Mouse (Mus musculus) forebrain, embryonic 15.5 days (tissue): ENCODE data around the gene Prlh. TPM values are rescaled to one million over a fixed set of nuclear protein-coding genes. Genes with fewer than 3 reads are reported as not detected.

Source experiments
- ATAC-seq: fragments of 200-750 bp; cut with Nextera tagmentation; replicated peaks from 2 replicates; pipeline ENCODE4 v1.8.0; 2017; ENCODE audit warnings: mild to moderate bottlenecking, moderate TSS enrichment, moderate library complexity
- H3K27ac ChIP-seq: fragments of 300-500 bp; sonication (generic); replicated peaks from 2 replicates; pipeline ENCODE4 v1.5.1; 2015; ENCODE audit warnings: mild to moderate bottlenecking, inconsistent platforms
- H3K27me3 ChIP-seq: fragments of 300-500 bp; sonication (generic); 2 replicates; pipeline ENCODE4 v1.6.1; 2015; ENCODE audit warnings: inconsistent platforms
- H3K36me3 ChIP-seq: fragments of 300-500 bp; sonication (generic); 2 replicates; pipeline ENCODE4 v1.6.1; 2015; ENCODE audit warnings: mild to moderate bottlenecking, inconsistent platforms
- H3K4me1 ChIP-seq: fragments of 300-500 bp; sonication (generic); 2 replicates; pipeline ENCODE4 v1.6.1; 2015; ENCODE audit warnings: inconsistent platforms
- H3K4me2 ChIP-seq: fragments of 300-500 bp; sonication (generic); replicated peaks from 2 replicates; pipeline ENCODE4 v1.6.1; 2015; ENCODE audit warnings: mild to moderate bottlenecking, inconsistent platforms
- H3K4me3 ChIP-seq: fragments of 300-500 bp; sonication (generic); 2 replicates; pipeline ENCODE4 v1.5.1; 2015; ENCODE audit warnings: mild to moderate bottlenecking, inconsistent platforms
- H3K9ac ChIP-seq: fragments of 300-500 bp; sonication (generic); replicated peaks from 2 replicates; pipeline ENCODE4 v1.6.1; 2015; ENCODE audit warnings: mild to moderate bottlenecking, inconsistent platforms
- H3K9me3 ChIP-seq: fragments of 300-500 bp; sonication (generic); 2 replicates; pipeline ENCODE4 v1.6.1; 2016; ENCODE audit warnings: inconsistent platforms
- WGBS: fragments of 180-500 bp; shearing (Covaris S2); methylation state at CpG from one replicate; pipeline ENCODE4 v1.1.7; 2015; ENCODE audit warnings: mixed read lengths; 5-methylcytosine and 5-hydroxymethylcytosine counted together
- polyA plus RNA-seq: library from polyadenylated mRNA; unstranded; fragments of >200 nt; fragmentation: Nextera tagmentation; extraction: Ambion mirVana; gene quantifications from 2 replicates; pipeline ENCODE4 v1.2.1, GENCODE M21; 2015

Gene Prlh
- polyA plus RNA-seq, 1 experiment from 2014 or later: not detected

DNA sequence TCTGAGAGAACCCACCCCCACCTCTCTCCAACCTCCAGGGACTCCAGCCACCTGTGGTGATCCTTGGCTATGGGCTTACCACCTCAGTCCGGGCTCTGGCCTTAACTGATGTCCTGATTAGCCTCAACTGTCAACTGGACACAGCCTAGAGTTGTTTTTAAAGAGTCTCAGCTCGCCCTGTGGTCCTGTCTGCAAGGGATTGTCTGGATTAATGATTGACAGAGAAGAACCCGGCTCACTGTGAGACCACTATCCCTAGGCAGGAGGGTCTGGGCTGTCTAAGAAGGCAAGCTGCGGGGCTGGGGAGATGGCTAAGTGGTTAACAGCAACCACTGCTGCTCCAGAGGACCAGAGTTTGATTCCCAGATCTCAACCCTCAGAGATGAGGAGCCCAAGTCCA lies 9.6 kb downstream of the Prlh start:
- Histone ChIP-seq H3K4me1 (peaks cover 13% of the 10 kb centered on the region), H3K27me3 (no peaks in the 10 kb centered on the region), H3K9ac (no peak overlapping the region), H3K4me3 (no peak overlapping the region), H3K4me2 (no peak overlapping the region), H3K9me3 (no peaks in the 10 kb centered on the region), H3K36me3 (no peaks in the 10 kb centered on the region), H3K27ac (no peak overlapping the region)
- WGBS: 42% methylated on average over 4 of the region's 4 CpGs
- ATAC-seq: no peak

DNA sequence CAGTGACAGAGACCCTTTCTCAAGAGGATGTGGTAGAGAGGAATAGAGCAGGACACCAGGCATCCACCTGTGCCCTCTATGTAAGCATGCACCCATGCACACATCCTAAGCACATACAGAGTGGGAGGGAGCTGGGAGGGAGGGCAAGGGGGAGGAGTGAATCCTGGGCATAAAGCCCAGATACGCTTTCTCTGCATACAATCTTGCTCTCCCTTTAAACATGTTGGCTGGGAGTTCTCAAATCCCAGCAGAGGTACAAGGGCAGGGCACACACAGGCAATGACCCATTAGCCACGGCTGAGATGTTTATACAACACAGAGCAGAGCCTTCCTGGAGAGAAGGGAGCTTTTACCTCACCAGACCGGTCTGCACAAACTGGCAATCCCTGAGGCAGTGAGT lies 10.1 kb downstream of the Prlh start:
- WGBS: 8% methylated on average over 3 of the region's 3 CpGs
- Histone ChIP-seq H3K27me3 (no peaks in the 10 kb centered on the region), H3K9ac (no peak overlapping the region), H3K4me1 (peaks cover 17% of the 10 kb centered on the region), H3K27ac (no peak overlapping the region), H3K4me3 (no peak overlapping the region), H3K36me3 (no peaks in the 10 kb centered on the region), H3K9me3 (no peaks in the 10 kb centered on the region), H3K4me2 (no peak overlapping the region)
- peak; percentile 43; the same call in 1 of the 2 replicates for ATAC-seq

DNA sequence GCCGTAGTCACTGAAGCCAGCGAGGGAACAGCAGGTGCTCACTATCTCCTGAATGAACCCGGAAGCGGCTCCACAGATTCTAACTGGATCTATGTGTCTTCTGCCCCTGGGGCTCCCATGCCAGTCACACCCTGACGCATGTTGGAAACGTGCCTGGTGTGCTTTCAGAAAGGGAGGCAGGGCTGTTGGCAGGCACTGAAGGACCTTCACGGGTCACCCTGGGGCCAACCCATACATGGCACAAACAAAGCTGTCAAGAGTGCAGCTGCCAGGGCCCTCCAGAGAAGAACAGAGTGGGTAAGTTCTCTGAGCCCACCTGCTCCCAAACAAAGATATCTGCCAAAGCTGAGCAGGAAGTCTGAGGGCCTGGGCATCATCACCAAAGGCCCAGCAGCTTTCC lies 14.7 kb downstream of the Prlh start:
- no peaks in the 10 kb centered on the region for H3K9me3 ChIP-seq
- 26% methylated on average over 7 of the region's 7 CpGs for WGBS
- ATAC-seq: peak; percentile 55

DNA sequence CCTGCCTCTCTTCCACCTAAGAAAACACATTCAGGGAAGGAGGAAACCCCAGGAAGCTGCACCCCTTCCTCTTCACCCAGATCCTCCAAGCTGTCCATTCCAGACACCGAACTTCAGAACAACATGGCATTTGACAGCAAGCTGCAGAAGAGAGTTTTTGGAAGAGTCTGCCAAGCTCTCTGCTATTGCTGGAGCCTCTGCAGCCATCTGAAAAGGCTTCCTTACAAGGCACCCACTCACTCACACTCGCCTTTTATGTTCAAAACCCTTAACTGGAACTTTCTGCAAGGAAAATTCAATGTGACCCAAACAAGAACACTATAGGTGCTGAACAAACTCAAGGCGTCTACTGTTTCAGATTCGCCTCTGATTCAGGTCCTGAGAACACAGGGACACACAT lies 15.7 kb downstream of the Prlh start:
- Histone ChIP-seq H3K27ac (no peak overlapping the region), H3K9me3 (no peaks in the 10 kb centered on the region), H3K4me2 (no peak overlapping the region), H3K36me3 (no peaks in the 10 kb centered on the region), H3K27me3 (0 out of 2 replicates have a peak, but pooled peaks cover 4% of the 10 kb centered on the region), H3K4me3 (no peak overlapping the region), H3K4me1 (peaks cover 24% of the 10 kb centered on the region), H3K9ac (no peak overlapping the region)
- WGBS: 85% methylated on average over 4 of the region's 4 CpGs
- ATAC-seq: no peak

More for the DNA sequence above, 14.7 kb downstream of the Prlh start:
- Histone ChIP-seq H3K4me2 (no peak overlapping the region), H3K4me1 (peaks cover 25% of the 10 kb centered on the region), H3K9ac (no peak overlapping the region), H3K27me3 (0 out of 2 replicates have a peak, but pooled peaks cover under 1% of the 10 kb centered on the region), H3K36me3 (no peaks in the 10 kb centered on the region), H3K4me3 (no peak overlapping the region), H3K27ac (0 out of 2 replicates have a peak overlapping the region, but pooled peaks have one; percentile 11)

DNA sequence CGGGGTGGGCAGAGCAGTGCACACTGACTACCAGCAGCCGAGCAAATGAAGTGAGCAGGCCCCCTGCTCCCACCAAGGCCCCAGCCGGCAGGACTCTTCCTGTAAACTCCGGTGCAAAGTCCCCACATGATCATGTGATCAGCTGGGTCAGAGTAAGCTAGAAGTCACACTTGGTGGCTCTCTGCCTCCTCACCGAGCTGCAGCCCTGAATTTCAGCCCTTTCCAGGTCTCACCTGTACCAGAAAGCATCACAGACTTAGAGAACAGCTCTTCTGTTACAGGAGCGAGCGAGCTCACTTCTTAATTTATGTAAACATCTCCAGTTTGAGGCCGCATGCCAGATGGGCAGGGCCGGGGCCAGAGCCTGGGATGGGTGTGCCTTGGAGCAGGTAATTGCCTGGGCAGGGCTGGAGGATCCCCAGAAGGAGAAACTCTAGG lies 16.5 kb downstream of the Prlh start, which contains the start of gene Rab17:
TSS of gene Rab17 (minus strand) at position 315 of the 438 bp plus-strand sequence.
- H3K4me1 ChIP-seq: peaks cover 30% of the 10 kb centered on the region
- H3K9ac ChIP-seq: no peak within 1 kb of the TSS
- H3K4me3 ChIP-seq: no peak within 1 kb of the TSS
- H3K27me3 ChIP-seq: 0 out of 2 replicates have a peak, but pooled peaks cover 4% of the 10 kb centered on the region
- H3K27ac ChIP-seq: no peak within 1 kb of the TSS
- H3K9me3 ChIP-seq: no peaks in the 10 kb centered on the region
- WGBS: 43% methylated on average over 9 of the region's 9 CpGs
- H3K4me2 ChIP-seq: no peak within 1 kb of the TSS
- no peak for ATAC-seq
- H3K36me3 ChIP-seq: no peaks in the 10 kb centered on the region

DNA sequence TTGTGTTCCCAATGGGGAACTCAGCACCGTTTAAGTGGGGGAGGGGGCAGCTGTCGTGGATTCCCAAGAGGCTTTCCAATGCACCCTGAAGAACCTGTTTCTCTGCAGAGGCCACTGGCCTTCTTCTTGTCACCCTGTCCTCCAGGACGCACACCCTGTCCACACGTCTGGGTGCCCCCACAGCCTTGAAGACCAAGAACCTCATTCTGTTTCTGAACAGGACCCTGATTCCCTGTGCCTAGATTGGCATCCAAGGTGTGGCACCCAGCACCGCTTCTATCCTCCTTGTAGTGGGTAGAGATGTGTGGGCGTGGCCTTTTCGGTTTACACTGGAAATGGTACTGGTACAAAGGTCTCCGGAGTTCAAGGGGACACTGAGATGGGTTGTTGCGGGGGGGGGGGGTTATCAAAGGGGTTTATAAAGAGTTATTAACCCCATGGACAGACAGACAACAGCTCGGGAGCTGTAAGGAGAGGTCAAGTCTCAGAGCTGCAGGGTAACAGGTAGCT lies 17.0 kb downstream of the Prlh start:
- ATAC-seq: no peak
- H3K4me1 ChIP-seq: peaks cover 35% of the 10 kb centered on the region
- no peaks in the 10 kb centered on the region for H3K9me3 ChIP-seq
- no peak overlapping the region for H3K4me3 ChIP-seq
- no peak overlapping the region for H3K9ac ChIP-seq
- 0 out of 2 replicates have a peak, but pooled peaks cover 4% of the 10 kb centered on the region for H3K27me3 ChIP-seq
- H3K27ac ChIP-seq: no peak overlapping the region
- H3K36me3 ChIP-seq: no peaks in the 10 kb centered on the region
- 83% methylated on average over 10 of the region's 10 CpGs for WGBS
- no peak overlapping the region for H3K4me2 ChIP-seq

DNA sequence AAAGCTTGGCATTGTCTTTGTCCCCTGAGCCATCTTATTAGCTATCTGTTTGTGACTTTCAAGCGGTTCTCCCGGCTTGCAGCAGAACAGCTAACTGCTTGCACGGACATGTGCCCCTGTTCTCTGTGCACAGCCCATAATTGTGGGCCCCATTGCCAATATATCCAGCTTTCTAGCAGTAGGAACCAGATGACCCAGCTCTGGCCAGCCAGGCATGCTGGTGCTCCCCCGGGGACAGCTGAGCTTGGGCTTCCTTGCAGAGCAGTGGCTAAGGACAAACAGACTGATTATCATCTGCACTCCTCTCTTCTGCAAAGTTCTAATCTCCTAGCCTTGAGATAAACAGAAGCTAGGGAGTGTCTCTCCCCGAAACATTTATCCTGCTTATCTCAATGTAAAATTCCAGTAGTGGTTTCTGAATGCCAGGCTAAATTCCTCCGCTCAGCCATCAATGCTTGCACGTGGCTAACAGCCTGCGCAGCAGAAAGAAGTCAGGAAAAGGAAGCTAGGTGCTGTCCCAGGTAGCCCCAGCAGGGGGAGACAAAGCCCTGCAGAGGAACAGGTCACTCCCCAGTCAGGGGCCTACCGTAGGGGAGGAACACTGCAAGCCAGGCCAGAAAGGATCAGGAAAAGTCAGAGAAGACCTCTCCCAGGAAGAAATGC lies 20.1 kb downstream of the Prlh start:
- Histone ChIP-seq H3K4me1 (peaks cover 42% of the 10 kb centered on the region), H3K36me3 (no peaks in the 10 kb centered on the region), H3K4me2 (no peak overlapping the region), H3K9me3 (no peaks in the 10 kb centered on the region), H3K27me3 (0 out of 2 replicates have a peak, but pooled peaks cover 4% of the 10 kb centered on the region), H3K4me3 (no peak overlapping the region), H3K9ac (no peak overlapping the region), H3K27ac (no peak overlapping the region)
- WGBS: 20% methylated on average over 9 of the region's 9 CpGs
- peak; percentile 69 for ATAC-seq

DNA sequence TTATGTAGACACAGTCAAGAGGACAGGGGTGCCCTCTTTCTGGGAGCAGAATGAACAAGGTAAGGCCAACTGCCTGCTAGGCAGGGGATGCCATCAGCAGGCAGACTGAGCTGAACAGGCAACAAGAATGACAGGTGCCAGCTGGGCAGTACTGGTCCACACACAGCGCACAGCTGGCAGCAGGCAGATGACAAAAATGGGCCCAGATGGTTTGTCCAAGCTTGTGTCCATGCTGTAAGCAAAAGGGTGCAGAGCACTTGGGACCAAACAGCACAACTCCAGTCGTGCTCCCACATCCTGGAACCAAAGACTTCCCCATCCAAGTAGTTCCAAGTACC lies 20.6 kb downstream of the Prlh start:
- no peak; the same call in 1 of the 2 replicates for ATAC-seq
- Histone ChIP-seq H3K36me3 (no peaks in the 10 kb centered on the region), H3K27ac (no peak overlapping the region), H3K9ac (no peak overlapping the region), H3K4me1 (peaks cover 37% of the 10 kb centered on the region), H3K4me3 (no peak overlapping the region), H3K9me3 (no peaks in the 10 kb centered on the region), H3K27me3 (0 out of 2 replicates have a peak, but pooled peaks cover 4% of the 10 kb centered on the region), H3K4me2 (no peak overlapping the region)
- WGBS: 89% methylated on average over 2 of the region's 2 CpGs

DNA sequence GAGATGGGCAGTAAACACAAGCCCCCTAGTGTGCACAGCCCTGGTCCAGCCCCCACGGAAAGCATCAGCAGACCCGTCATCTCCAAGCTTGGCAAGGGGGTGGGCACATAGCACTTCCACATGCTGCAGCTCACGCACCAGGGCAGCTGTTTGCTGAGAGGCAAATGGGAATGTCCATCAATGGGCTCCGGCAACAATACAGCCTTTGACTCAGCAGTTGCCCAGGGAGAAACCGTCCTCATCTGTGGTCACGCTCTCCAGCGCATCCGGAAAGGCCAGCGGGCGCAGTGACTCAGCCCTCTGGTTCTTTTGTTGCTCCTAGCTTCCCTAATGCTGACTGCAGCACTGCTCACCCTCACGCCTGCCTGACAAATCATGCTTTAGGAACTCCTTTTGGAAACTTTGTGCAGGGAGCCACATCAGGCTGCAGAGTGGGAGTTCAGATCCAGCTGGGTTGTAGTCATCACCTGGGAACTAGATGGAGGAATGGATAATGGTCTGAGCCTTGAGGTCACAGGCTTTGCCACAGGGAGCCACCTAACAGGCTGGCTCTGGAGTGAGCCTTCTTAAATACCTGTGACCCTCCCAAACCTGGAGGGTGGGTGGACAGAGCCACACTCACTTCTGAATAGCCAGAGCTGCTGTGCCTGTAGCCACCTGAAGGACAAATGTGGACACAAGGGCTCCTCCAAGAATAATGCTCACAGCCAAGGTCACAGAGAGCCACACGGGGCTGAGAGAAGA lies 22.2 kb downstream of the Prlh start:
- no peak overlapping the region for H3K9ac ChIP-seq
- H3K9me3 ChIP-seq: no peaks in the 10 kb centered on the region
- H3K36me3 ChIP-seq: no peaks in the 10 kb centered on the region
- no peak overlapping the region for H3K4me3 ChIP-seq
- H3K4me2 ChIP-seq: peak overlapping the region; percentile 21; the same call in 1 of the 2 replicates
- peak; percentile 60 for ATAC-seq
- peaks cover 35% of the 10 kb centered on the region for H3K4me1 ChIP-seq
- H3K27me3 ChIP-seq: 0 out of 2 replicates have a peak, but pooled peaks cover 4% of the 10 kb centered on the region
- H3K27ac ChIP-seq: no peak overlapping the region
- 8% methylated on average over 12 of the region's 12 CpGs for WGBS

DNA sequence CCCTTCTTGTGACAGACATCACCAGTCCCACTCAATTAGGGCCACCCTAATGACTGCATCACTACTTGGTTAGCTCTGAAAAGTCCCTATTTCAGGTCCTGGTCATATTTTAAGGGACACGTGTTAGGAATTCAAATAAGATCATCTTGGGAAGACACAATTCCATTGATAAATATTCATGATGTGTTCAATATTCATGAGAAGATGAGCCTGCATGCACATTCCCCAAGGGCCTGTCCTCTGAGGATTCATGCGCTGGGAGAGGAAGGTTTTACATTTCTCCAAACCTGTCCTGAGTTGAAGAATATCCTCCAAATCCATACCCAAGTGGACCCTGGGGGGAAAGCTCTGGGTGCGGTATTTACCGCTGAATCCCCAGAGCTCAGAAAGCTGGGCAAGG lies 23.1 kb downstream of the Prlh start:
- WGBS: 74% methylated on average over 4 of the region's 4 CpGs
- no peak overlapping the region for H3K4me2 ChIP-seq
- H3K36me3 ChIP-seq: no peaks in the 10 kb centered on the region
- H3K9ac ChIP-seq: no peak overlapping the region
- ATAC-seq: no peak
- no peaks in the 10 kb centered on the region for H3K9me3 ChIP-seq
- H3K27me3 ChIP-seq: 0 out of 2 replicates have a peak, but pooled peaks cover 4% of the 10 kb centered on the region
- no peak overlapping the region for H3K4me3 ChIP-seq
- peaks cover 35% of the 10 kb centered on the region for H3K4me1 ChIP-seq
- H3K27ac ChIP-seq: no peak overlapping the region

DNA sequence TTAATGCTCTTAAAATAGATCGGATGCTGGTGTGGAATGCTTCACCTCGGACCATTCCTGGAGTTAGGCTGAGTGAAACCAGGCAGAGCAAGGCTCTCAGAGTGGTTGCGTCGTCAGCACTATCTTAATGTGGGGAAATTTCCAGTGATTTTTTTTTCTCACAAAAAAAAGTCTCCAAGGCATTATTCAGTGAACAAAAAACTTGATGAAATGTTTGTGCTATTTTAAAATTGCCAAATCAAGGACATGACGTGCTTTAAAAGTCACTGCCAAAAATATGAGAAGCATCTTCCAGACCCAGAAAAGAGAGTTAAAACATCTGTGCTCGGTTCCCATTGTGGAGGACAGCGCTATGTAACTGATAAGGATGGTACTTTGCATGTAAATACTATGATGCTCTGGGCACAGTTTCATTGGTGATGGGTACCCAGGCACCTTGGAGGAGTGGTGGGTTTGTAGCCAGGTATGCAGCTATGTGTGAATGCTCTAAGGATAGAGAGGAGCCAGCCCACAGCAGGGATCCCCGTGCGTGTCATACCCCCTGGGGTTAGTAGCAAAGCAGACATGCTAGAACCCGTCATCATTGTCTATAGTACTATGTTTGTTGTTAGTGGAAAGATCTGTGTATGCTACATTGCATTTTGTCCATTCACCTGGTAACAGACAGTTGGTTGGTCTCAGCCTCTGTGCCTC lies 27.9 kb downstream of the Prlh start:
- 77% methylated on average over 10 of the region's 10 CpGs for WGBS
- Histone ChIP-seq H3K9me3 (no peaks in the 10 kb centered on the region), H3K27ac (0 out of 2 replicates have a peak overlapping the region, but pooled peaks have one; percentile 20), H3K36me3 (no peaks in the 10 kb centered on the region), H3K9ac (no peak overlapping the region), H3K4me2 (no peak overlapping the region), H3K27me3 (no peaks in the 10 kb centered on the region), H3K4me3 (no peak overlapping the region), H3K4me1 (peaks cover 5% of the 10 kb centered on the region; the same call in 1 of the 2 replicates)
- ATAC-seq: no peak

DNA sequence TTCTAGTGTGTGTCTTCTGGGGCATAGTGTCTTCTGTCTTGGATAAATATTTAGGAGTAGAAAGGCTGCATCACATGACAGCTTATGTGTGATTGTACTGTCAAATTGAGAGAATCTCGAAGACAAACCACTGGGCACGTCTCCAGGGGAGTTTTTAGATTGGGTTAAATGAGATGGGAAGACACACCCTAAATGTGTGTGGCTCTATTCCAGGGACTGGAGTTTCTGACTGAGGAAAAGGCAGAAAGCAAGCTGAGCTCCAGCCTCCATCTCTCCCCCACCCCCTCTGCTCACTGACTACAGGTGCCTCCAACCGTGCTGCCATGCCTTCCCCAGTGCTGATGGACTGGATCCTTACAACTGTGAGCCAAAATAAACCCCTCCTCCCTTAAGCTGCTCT lies 28.4 kb downstream of the Prlh start:
- ATAC-seq: no peak
- no peaks in the 10 kb centered on the region for H3K4me1 ChIP-seq
- H3K4me3 ChIP-seq: no peak overlapping the region
- H3K9me3 ChIP-seq: no peaks in the 10 kb centered on the region
- H3K27me3 ChIP-seq: no peaks in the 10 kb centered on the region
- H3K4me2 ChIP-seq: no peak overlapping the region
- H3K9ac ChIP-seq: no peak overlapping the region
- no peak overlapping the region for H3K27ac ChIP-seq
- 63% methylated on average over 3 of the region's 3 CpGs for WGBS
- no peaks in the 10 kb centered on the region for H3K36me3 ChIP-seq
